Mouse (Mus musculus): ENCODE data around the gene Ywhae.

DNA sequence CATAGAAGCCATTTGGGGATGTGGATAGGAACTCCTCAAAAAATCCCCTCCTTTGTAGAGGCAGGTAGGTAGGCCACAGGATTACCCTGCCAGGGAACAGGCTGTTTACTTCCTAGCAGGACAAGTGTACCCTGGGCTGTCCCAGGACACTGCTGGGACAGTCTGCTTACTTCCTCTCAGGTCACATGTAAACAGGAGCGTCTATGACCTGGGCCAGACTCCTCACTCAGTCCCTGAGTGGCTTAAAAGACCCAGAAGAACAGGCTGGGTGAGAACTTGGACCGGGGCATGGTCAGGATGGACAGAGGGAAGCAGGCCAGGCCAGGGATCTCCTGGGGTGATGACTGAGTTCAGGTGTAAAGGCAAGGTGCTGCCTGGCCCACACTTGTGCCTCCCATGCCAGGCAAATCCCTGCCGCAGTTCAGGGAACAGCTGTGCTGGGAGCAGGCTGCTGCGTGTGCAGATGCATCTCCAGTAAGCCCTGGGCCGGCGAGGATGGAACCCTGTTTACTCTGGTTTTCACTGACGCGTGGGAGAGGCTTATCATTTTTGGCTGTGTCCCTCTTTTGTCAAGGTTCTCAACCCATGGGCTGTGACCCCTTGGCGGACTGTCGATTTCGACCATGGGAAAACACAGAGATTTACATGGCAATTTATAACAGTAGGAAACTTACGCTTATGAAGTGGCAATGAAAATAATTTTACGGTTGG, 64.0 kb downstream of the Ywhae start:
- TF ChIP-seq CTCF (IDR thresholded peaks at IDR 0.05; ENCODE audit: extremely low read depth, insufficient read length, insufficient replicate concordance, low read depth, low read length) (no peak), POLR2A (IDR thresholded peaks at IDR 0.05; ENCODE audit: low read depth, low read length) (no peak)

Measured in small intestine, adult 2 months (tissue).